Mouse (Mus musculus) hindbrain, embryonic 16.5 days (tissue): ENCODE measurements around the gene Vav2. TPM values are rescaled to one million over a fixed set of nuclear protein-coding genes. Genes with fewer than 3 reads are reported as not detected.

Experiments
- ATAC-seq: fragments of 200-750 bp; cut with Nextera tagmentation; 2 replicates; pipeline ENCODE4 v1.8.0; 2017; ENCODE audit warnings: moderate TSS enrichment, moderate library complexity
- H3K27ac ChIP-seq: fragments of 300-500 bp; sonication (generic); 2 replicates; pipeline ENCODE4 v1.5.1; 2014; ENCODE audit warnings: low read depth, mild to moderate bottlenecking, control low read depth, low read length, moderate library complexity
- H3K27me3 ChIP-seq: fragments of 300-500 bp; sonication (generic); replicated peaks from 2 replicates; pipeline ENCODE4 v1.6.1; 2014; ENCODE audit warnings: low read length; ENCODE audit not compliant: control insufficient read depth, insufficient read depth
- H3K36me3 ChIP-seq: fragments of 300-500 bp; sonication (generic); 2 replicates; pipeline ENCODE4 v1.6.1; 2014; ENCODE audit warnings: mild to moderate bottlenecking, low read length, moderate library complexity, mixed read lengths; ENCODE audit not compliant: control insufficient read depth, insufficient read depth
- H3K4me1 ChIP-seq: fragments of 300-500 bp; sonication (generic); 2 replicates; pipeline ENCODE4 v1.6.1; 2014; ENCODE audit warnings: low read depth, low read length; ENCODE audit not compliant: control insufficient read depth, insufficient read depth
- H3K4me2 ChIP-seq: fragments of 300-500 bp; sonication (generic); 2 replicates; pipeline ENCODE4 v1.6.1; 2014; ENCODE audit warnings: mild to moderate bottlenecking, low read length, control low read depth, moderate library complexity
- H3K4me3 ChIP-seq: fragments of 300-500 bp; sonication (generic); 2 replicates; pipeline ENCODE4 v1.5.1; 2014; ENCODE audit warnings: mild to moderate bottlenecking, low read length, control low read depth, moderate library complexity
- H3K9ac ChIP-seq: fragments of 300-500 bp; sonication (generic); 2 replicates; pipeline ENCODE4 v1.6.1; 2014; ENCODE audit warnings: low read depth, mild to moderate bottlenecking, control low read depth, low read length, moderate library complexity
- H3K9me3 ChIP-seq: fragments of 300-500 bp; sonication (generic); 2 replicates; pipeline ENCODE4 v1.6.1; 2014; ENCODE audit warnings: mild to moderate bottlenecking, low read length, moderate library complexity; ENCODE audit not compliant: control insufficient read depth
- WGBS: fragments of 180-500 bp; shearing (Covaris S2); extraction: QIAGEN DNeasy Blood & Tissue Kit; methylation state at CpG from one replicate; pipeline ENCODE4 v1.1.7; 2014; 5-methylcytosine and 5-hydroxymethylcytosine counted together
- microRNA-seq: library from miRNA; unstranded; fragments of <30 nt; microRNA quantifications from one replicate; pipeline ENCODE4, GENCODE M21; 2017
- polyA plus RNA-seq: library from polyadenylated mRNA; unstranded; fragments of >200 nt; fragmentation: Nextera tagmentation; extraction: Ambion mirVana; gene quantifications from 2 replicates; pipeline ENCODE4 v1.2.1, GENCODE M21; 2015

Vav2 gene
- polyA plus RNA-seq, 1 experiment from 2014 or later: 10.4 TPM

DNA sequence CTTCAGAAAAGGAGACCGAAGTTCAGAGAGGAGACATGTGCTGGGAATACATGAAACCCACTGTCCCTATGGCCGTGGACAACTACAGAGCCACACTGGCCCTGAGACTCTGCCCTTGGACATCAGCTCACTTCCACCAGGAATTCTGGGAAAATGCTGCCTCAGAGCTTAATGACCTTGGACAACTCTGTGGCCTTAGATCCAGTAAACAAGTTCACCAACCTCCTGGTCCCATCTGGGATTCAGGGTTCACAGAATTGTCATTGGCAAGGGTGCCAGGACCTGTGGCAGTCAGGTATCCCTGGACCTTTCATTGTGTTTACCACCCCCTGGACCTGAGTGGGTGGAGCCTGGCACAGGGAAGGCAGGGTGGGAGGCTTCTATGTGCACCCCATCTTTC lies 211.3 kb downstream of the Vav2 start:
- H3K4me3 ChIP-seq: no peak overlapping the region
- no peaks in the 10 kb centered on the region for H3K4me1 ChIP-seq
- H3K9me3 ChIP-seq: no peaks in the 10 kb centered on the region
- no peak overlapping the region for H3K9ac ChIP-seq
- H3K27ac ChIP-seq: no peak overlapping the region
- H3K4me2 ChIP-seq: no peak overlapping the region
- H3K27me3 ChIP-seq: no peaks in the 10 kb centered on the region
- H3K36me3 ChIP-seq: no peaks in the 10 kb centered on the region
- no peak for ATAC-seq
- 88% methylated on average over 2 of the region's 2 CpGs for WGBS

Small RNAs within 50 kb of the gene (microRNA-seq; reads per million reads assigned to microRNA genes)
- not detected for gene Gm24049
- not detected for gene Mir7578

Other genes with a start within 250 kb of the Vav2 start
- 9.1 and 10.2 TPM in 2 replicates for gene Sardh, start 178.7 kb downstream of the Vav2 start, polyA plus RNA-seq
- 45.6 and 46.2 TPM in 2 replicates for gene Brd3os, start 15.3 kb upstream of the Vav2 start, polyA plus RNA-seq
- gene Brd3, start 80.6 kb upstream of the Vav2 start, polyA plus RNA-seq: 102 and 129 TPM in 2 replicates
- 43.8 and 47.4 TPM in 2 replicates for gene Wdr5, start 88.1 kb upstream of the Vav2 start, polyA plus RNA-seq
- gene Rxra, start 249.4 kb upstream of the Vav2 start, polyA plus RNA-seq: 3.4 and 4.0 TPM in 2 replicates